ENCODE assay signal across 10 mouse cellular contexts in genomic region chr13:31877061-31877460, GRCm38 (mm10).
DNase-seq lines count a peak whose midpoint lies in the region; ATAC-seq and TF ChIP-seq lines count a peak whose summit lies in the region.
"Had no signal": no experiment of that assay in that cellular context is flagged by ENCODE, and none has a peak within 500 bp of the region (broad histone marks: within the 10 kb centered on the region; RNA-seq: fewer than 3 reads in every experiment).

No protein-coding gene starts in this region.

- ATAC-seq in Patski: peak; percentile 87
- ATAC-seq in embryonic facial prominence, embryonic 13.5 days (ENCODE audit: insufficient number of reproducible peaks, insufficient read depth, low FRiP score, low TSS enrichment, low read depth): 0 out of 2 replicates have a peak, but pooled peaks have one; percentile 56
- ATAC-seq in lung, embryonic 14.5 days (ENCODE audit: insufficient read depth): peak; percentile 70
- ATAC-seq in erythroid progenitor cell, adult 5-6 weeks (replicated peaks; ENCODE audit: low FRiP score, poor library complexity, severe bottlenecking): no peak
- ATAC-seq: forebrain, postnatal 0 days had no signal

- no peak overlapping the region for H3K27ac ChIP-seq in embryonic facial prominence, embryonic 13.5 days
- H3K27ac ChIP-seq in lung, embryonic 14.5 days (ENCODE audit: low read depth): no peak overlapping the region

- H3K9me3 ChIP-seq in embryonic facial prominence, embryonic 13.5 days: no peaks in the 10 kb centered on the region
- H3K9me3 ChIP-seq in lung, embryonic 14.5 days (ENCODE audit: low read depth, low read length): no peaks in the 10 kb centered on the region

- H3K27me3 ChIP-seq in Patski: no peaks in the 10 kb centered on the region
- H3K27me3 ChIP-seq in embryonic facial prominence, embryonic 13.5 days: no peaks in the 10 kb centered on the region; the same call in 1 of the 2 replicates
- H3K27me3 ChIP-seq in lung, embryonic 14.5 days (ENCODE audit: insufficient read depth, low read length): no peaks in the 10 kb centered on the region

- 39% methylated on average over 4 of the region's 4 CpGs for WGBS in embryonic facial prominence, embryonic 13.5 days
- 37% methylated on average over 4 of the region's 4 CpGs for WGBS in lung, embryonic 14.5 days

- CTCF ChIA-PET in Patski (lab: Charles Lee): no interaction called here

- no peak overlapping the region for H3K4me2 ChIP-seq in embryonic facial prominence, embryonic 13.5 days
- H3K4me2 ChIP-seq in lung, embryonic 14.5 days: no peak overlapping the region

- H3K4me3 ChIP-seq in embryonic facial prominence, embryonic 13.5 days: no peak overlapping the region
- no peak overlapping the region for H3K4me3 ChIP-seq in lung, embryonic 14.5 days (ENCODE audit: low read depth, low read length)

- H3K36me3 ChIP-seq in embryonic facial prominence, embryonic 13.5 days: no peaks in the 10 kb centered on the region
- no peaks in the 10 kb centered on the region for H3K36me3 ChIP-seq in lung, embryonic 14.5 days (ENCODE audit: insufficient read depth)

- H3K4me1 ChIP-seq in embryonic facial prominence, embryonic 13.5 days: peaks cover 10% of the 10 kb centered on the region
- no peaks in the 10 kb centered on the region for H3K4me1 ChIP-seq in lung, embryonic 14.5 days (ENCODE audit: insufficient read depth)

- in situ Hi-C loops in Patski (cut with MboI; ENCODE audit: low pct_unique_long_range_greater_than_20kb): no loop called here

- DNase-seq in Patski (ENCODE audit: low read depth, low spot score): peak; percentile 70
- peak; percentile 47 for DNase-seq in kidney, adult 11 months
- DNase-seq in lung, embryonic 14.5 days: peak; percentile 66
- DNase-seq in T-cell, adult 2 months (ENCODE audit: low spot score): no peak
- DNase-seq in cerebellum, adult 18-20 months: no peak
- no peak for DNase-seq in adrenal gland, adult 18-20 months (ENCODE audit: low spot score in 2 of 2)
- DNase-seq: forebrain, postnatal 0 days; liver had no signal

- TF ChIP-seq CTCF in Patski (IDR thresholded peaks at IDR 0.05): no peak
- no peak for TF ChIP-seq CTCF in lung, embryonic 14.5 days (IDR thresholded peaks at IDR 0.05; ENCODE audit: low read depth)

- no peak overlapping the region for H3K9ac ChIP-seq in embryonic facial prominence, embryonic 13.5 days
- no peak overlapping the region for H3K9ac ChIP-seq in lung, embryonic 14.5 days
- H3K9ac ChIP-seq: forebrain, postnatal 0 days had no signal

- POLR2A ChIA-PET in Patski (lab: Charles Lee): no interaction called here

Comparison
In these comparisons a context has a peak if more than half of its experiments do, and no peak if none do; other contexts are left out.
1. DNase-seq: peak in Patski (single experiment), kidney, adult 11 months (single experiment) and lung, embryonic 14.5 days (single experiment); none in T-cell, adult 2 months (single experiment), cerebellum, adult 18-20 months (0 of 2) and adrenal gland, adult 18-20 months (0 of 2).